Mouse (Mus musculus) heart, adult 8-10 months (tissue): ENCODE data around the gene Lyrm9. TPM values are rescaled to one million over a fixed set of nuclear protein-coding genes. Genes with fewer than 3 reads are reported as not detected.

Source experiments
- DNase-seq: peaks from one replicate; pipeline ENCODE4 v3.0.0; 2022; ENCODE audit warnings: low spot score
- total RNA-seq, 4 experiments: library from RNA; stranded (reverse); gene quantifications; 2 replicates each; pipeline ENCODE4 v1.2.4; 2022

Gene Lyrm9
- total RNA-seq, 4 experiments from 2014 or later, result 34.3 to 51.3 (median 39.8) TPM

DNA sequence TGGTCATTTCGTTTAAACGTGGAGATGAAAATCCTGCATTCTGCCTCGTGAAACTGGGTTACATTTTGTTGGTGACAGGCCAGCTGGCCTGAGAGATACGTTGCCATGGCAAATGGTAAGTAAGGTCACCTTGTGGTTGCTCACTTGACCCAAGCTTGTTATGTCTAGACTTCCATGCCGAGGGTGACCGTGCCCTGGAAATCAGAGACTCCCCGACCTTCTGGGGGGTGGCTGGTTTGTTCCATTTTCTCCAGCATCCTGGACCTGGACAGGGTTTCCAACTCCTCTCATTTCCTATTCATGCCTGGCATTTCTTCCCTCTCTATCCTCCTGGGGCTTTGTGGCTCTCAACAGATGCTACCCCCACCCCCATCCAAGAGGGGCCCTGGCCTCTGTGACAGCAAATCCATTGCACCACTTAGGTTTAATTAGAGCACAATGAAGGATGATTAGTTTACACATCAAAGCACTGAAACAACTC, 11.9 kb upstream of the Lyrm9 start:
- DNase-seq, result no peak

DNA sequence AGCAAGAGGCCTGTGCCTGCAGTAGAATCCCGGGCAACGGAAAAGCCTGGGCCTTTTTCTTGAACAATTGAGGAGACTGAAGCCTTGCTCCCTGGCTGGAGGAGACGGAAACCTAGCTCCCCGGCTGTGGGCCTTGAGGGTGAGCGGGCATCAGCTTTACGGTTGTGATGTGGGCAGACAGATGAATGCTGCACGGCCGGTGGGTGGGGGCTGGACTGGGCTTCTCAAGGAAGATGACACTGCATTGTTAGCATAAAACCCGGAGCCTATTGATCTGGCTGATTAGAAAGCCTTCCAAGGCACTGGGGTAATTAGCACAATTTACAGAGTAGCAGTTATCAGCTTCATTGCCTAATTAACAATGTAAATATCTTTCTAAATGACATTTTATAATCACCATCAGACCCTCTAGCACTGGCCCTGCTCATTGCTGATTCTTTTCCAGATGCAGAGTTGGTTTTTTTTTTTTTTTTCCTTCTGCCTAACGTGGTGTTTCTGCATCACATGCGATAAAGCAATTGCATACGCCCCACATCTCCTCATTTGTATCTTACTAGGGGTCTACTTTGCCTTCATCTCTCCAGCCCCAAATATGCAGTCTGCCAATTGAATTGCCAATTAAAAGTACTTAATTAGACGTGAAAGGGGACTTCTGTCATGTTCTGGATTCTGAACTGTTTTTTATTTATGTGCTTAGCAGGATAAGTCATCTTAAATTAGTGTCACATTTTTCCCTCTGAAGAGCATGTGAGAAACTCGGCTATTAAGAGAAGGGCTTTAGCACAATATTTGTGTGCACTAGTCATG, 10.2 kb upstream of the Lyrm9 start:
- no peak for DNase-seq

DNA sequence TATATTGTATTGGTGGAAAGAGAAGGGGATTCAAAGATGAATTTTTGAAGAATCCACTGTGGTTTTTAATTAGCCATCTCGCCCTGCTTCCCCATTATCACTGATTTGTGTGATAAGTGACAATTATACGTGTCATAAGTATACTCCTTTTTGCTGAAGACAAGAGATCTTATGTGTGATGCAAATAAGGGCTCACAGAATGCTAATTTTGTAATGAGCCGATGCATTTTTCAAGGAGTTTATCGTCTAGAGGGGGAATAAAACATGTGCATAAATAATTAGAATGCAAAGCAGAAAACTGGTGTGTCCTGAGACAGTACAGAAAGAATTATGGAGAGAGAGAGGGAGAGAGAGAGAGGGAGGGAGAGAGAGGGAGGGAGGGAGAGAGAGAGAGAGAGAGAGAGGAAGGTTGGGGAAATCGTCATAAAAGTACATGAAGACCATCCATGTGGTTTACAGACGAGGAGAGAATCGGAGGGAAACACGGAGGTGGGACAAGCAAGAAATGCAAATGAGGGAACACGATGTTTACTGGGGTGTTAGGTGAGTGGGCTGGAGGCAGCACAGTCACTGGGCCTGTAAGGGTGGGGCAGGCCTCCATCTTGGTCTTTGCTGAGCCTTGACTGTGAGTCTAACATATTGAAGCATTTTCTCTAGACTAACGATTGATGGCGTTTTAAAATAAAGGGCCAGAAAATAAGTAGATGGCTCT, 8.9 kb upstream of the Lyrm9 start:
- no peak for DNase-seq

DNA sequence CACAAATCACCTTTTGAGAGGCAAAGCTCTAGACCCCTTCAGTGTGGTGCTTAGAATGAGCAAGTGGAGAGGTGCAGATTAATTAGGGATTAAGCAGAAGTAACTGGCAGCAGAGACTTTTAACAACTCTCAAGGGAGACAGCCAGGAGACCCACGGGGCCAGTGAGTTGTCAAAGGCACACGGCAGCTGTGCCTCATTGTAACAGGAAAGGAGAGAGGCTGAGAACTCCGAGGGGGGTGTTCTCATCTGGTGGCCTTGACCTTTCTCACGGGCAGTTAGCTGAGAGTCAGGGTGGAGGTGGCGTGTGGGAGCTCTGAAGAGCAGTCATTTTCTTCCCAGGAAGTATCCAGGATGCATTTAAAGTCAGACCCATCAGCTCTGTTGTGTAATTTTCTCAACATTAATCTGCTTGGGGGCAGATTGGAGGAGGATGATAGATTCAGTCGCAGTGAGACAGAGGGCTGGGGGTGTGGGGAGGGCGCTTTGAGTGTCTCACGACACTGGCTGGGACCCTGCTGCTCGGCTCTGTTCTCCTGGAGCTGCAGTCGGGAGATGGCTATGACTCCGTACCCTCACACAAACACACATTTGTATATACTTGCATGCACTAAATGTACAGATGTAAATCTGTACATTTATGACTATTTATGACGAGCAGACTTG, 5.9 kb upstream of the Lyrm9 start:
- no peak for DNase-seq

DNA sequence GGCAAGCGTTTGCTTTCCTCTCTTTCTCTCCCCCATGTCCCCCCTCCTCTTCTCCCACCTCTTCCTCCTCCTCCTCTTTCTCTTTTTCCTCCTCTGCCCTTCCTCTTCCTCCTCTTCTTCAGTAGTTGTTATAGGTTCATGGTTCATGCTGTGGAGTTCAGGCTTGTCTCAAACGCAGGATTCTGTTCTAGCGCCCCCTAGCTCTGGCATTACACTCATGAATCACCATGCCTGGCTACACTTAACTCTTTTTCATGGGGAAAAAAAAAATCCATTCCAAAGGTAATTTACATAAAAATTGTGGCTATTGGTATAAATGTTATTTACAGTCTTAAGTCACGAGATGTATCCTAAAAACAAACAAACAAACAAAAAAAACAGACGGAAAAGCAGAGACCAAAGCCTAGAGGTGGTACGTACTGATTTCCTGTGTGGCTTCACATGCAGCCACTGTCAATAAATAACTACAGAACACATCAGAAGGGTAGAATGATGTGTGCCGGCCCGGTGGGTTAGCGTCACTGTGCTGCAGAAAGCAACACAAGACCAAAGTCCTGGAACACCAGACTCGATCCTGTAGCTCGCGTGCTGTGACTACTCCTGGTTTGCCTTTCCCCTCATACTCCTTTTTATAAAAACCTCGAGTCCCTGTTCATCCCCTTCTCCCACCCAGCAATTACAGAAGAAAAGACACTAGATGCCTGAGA, 3.4 kb upstream of the Lyrm9 start:
- no peak for DNase-seq

DNA sequence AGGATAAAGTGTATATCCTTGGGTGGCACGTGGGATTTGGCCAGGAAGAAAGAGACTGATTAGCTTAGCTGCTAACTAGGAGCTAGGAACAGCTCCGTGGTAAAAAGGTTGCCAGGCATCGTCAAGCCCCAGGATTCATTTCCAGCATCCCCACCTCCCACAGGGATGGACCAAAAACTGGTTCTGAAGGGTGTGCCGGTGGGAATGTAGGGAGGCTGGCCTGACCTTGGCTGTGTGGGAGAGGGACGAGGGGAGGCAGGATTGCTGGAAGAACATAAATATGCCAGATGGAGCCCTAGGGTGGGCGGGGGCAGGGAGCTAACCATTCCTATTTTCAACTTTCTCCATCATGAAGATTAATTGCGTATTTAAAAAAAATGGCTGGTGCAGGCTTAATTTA, 1.2 kb downstream of the Lyrm9 start:
- no peak for DNase-seq

DNA sequence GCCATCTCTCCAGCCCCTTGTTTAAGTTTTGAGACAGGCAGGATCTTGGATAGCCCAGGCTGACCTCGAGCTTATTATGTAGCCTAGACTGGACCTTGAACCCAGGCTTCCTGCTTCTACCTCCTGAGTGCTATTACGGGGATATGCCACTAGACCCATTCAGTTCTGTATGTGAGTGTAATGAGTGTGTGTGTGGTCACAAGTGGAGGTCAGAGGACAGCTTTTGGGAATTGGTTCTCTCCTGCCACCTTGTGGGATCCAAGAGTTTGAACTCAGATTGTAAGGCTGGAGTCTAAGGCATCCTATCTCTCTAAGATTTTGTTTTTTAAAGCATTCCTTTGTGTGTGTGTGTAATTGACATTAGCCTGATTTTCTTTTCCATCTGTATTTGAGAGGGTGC, 2.0 kb downstream of the Lyrm9 start:
- no peak for DNase-seq

DNA sequence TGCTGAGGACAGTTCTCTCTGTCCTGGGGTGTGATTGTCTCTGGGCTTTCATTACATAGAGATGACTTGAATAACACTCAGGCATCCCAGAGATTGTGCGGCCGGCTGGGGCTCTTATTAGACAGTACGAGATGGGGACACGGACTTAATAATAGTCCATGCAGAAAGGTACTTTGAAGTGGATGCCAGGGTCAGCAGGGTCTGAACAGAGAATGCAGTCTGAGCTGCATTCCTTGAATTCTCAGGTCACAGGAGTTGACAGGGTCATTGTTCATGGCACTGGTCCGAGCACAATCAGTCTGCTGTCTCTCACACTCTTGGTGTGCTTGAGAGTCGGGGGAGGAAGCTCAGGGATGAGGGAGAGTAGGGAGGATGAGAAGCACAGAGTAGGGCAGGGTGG, 3.0 kb downstream of the Lyrm9 start:
- DNase-seq, result no peak

DNA sequence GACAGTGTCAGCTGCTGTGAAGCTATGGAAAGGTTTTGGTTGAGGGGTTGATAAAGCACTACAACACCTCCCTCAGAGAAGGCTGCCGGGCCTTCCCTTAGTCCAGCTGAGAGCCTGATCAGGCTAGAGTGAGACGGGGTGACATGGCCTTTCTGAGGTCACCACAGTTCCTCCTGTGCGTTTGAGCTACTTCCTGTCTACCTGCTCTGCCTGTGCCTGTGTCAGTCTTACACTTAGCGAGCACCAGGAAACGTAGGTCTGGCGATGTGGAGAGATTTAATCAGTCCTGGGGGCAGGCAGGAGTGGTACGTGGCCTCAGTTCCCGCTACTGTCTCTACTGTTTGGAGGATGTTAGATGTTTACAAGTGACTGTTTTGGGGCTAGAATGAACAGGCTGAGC, 3.8 kb downstream of the Lyrm9 start:
- no peak for DNase-seq

DNA sequence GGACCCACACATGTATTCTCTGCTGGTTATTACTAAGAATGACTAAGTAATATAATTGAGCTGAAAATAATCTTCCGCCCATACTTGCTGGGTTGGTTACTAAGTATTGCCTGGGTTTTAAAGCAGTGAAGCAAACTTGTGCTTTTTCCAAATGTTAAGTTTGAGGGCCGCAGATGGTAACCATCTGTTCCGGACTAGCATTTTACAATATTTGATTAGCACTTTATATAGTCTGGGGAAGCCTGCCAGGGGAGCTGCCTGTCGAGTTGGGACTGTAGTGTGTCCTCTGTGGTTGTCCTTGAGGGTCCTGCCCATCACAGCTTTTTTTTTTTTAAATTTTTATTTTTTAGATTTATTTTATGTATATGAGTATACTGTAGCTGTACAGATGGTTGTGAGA, 5.3 kb downstream of the Lyrm9 start:
- DNase-seq, result no peak

DNA sequence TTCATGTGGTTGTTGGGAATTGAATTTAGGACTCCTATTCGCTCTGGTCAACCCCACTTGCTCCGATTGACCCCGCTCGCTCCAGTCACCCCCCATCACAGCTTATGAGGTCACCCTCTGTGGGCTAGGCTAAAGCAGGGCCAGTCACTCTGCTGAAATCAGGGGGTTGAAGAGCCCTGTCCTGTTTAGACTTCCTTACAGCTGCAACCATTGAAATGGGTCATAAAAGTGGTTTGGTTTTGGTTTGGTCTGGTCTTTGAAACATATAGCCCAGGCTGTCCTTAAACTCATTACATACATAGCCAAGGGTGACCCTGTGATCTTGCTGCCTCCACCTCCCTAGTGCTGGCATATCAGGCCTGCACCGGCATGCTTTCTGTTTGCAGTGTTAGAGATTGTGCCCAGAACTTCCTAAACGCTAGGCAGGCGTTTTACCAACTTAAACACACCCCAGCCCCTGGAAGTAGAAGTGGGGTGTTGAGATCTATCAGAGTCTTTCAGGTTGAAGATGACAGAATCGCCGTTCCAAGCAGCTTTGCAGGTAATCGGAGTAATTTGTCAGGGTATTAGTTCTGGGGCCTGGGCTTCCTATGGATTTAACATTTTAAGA, 5.8 kb downstream of the Lyrm9 start:
- DNase-seq, result no peak

DNA sequence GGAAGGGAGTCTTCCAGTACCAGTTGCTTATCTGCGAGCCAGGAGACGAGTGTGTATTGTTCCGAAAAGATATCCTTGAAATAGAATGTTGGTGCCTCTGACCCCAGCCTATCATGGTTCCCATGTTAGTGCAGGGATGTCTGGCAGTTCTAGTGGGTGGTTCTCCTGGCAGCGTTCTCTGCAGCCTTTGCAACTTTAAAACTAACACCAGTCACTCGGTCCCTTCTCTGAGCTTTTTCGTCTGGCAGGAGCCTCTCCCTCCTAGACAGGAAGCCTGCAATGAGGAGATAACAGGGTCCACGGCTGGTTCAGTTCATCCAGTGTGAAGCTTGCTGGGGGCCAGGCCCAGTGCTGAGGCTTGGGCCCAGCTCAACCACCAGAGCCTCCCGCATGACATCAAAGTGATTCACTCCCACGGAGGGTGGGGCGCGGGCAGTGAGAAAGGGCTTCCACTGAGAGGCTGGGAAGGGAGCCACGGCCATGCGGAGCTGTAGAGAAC, 6.5 kb downstream of the Lyrm9 start:
- peak; percentile 61 for DNase-seq

DNA sequence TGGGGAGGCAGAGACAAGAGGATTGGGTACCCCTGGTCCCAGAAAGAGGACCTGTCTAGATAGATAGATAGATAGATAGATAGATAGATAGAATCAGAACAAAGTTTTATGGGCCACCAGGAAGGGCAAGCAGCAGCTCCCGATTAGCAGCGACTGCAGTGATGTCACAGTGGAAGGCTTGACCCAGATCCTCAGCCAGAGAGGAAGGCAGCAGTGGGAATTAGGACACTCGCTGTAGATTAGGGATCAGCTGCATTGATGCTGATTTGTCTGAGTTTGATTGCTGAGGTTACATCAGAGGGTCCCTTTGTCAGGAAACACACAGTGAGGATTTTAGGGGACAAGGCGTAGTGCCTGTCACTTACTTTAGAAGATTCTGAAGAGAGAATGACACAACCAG, 10.1 kb downstream of the Lyrm9 start:
- DNase-seq, result no peak

DNA sequence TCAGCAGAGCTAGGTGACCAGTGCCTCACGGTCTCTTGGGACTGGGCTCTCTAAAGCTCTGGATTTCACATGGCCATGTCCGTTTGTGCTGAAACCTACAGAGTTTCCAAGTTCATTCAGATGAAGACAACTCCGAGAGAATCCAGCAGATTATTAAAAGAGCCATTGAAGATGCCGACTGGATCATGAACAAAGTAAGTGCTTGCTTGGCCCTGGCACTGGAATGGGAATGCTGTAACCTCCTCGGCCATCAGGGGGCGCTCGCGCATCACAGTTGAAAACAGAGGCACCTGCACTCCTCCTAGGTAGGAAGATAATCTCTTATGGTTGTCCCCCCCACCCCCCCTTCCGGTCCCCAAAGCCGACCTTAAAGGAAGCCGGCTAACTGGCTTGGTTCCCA, 11.6 kb downstream of the Lyrm9 start:
- peak; percentile 53 for DNase-seq

DNA sequence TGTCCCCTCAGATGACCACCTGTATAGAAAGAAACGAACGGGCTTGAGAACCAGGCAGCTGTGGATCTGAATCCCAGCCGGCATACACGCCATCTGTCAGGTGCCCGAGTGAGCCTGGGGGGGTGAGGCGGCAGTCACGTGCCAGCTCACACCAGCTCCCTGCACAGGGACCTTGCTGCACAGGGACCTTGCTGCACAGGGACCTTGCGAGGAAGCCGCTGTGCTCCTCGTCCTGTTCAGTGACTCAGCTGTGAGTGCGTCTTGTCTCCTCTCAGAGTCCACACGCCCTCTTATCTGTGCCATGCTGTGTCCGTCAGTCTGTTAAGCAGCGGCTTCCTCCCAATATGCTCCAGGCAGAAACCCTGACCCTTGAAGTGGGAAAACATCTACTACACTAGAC, 13.1 kb downstream of the Lyrm9 start:
- no peak for DNase-seq

DNA sequence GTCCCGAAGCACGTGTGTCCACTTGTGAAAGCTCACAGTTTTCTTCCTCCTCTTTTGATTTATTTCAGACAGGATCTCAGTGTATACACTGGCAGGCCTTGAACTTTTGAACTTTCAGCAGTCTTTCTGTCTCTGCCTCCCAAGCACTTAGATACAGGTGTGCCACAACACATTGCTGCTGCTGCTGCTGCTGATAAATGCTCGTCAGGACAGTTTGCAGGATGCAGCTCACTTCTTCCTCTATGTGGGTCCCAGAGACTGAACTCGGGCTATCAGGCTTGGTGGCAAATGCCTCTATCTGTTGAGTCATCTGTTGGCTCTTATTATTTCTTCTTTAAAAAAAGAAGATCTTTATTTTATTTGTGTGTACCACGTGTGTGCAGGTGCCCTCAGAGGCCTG, 13.8 kb downstream of the Lyrm9 start:
- DNase-seq, result no peak

DNA sequence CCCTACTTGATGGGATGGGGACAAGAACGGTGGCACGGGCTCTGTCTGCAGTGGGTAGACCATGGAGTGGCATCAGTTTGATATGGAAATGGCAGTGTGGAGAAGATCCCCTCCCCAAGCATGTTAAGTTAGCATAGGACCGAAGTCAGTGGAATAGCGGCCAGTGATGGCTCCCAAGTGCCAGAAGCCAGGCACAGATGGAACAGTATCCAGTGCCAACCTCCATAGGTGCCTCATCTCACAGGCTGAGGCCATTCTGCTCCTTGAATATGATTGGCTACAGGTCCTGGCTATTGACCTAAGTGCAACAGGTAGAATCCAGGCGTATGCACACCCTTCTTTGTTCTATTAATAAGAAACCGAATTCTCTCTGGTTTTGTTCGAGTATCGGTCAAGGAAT, 15.6 kb downstream of the Lyrm9 start:
- DNase-seq, result no peak

DNA sequence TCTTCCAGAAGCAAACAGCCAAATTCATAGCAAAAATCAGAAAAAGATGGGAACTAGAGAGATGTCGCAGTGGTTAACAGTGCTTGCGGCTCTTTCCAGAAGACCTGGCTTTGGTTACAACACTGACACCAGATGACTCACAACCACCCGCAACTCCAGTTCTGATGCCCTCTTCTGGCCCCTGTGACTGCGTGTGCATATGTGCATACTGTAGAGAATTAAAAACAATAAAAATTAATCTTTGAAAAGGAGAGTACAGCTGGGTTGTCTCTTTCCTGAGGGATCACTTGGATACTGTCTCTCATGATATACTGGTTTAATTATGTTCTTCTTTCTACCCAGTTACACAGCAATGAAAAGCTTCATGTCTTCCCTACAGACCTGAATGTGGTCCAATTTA, 20.2 kb downstream of the Lyrm9 start:
- no peak for DNase-seq

DNA sequence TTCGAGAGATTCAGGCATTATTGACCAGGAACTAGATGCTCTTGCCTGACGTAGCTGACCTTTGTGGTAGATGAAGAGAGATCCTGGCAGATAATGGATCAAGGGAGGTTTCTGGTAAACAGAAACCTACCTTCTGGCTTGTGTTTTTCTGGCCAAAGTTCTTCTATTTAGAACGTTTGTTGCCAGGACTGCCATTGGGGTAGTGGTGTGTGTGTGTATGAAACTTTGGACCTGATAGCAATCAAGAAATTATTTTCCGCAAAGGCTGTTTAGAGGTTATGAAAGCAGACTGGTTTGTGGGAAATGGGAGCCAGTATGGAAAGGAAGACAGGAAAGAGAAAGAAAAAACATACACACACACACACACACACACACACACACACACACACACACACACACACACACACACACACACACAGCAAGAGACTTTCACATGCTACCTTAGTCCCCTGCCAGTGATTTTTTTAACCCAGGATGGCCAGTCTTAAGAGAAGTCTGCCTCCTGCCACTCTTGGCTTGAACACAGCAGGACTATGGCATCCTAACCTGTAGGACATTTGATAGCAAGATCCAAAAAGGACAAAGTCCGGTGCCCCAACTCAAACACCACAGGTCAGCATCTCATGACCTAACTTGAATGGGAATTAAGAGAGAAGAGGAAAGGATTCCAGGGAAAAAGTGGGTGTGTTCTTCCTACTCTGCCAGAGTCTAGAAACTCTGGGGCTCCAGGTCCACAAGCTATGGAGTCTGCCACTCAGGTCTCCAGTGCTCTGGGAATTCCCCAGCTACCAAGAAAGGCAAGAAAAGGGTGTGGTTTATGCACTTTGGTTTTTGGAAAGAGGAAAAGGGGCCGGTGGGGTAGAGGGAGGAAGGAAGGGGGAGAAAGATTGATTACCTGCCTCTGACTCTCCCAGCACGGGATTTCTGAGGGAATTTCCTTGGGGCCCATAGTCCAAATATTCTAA, 21.8 kb downstream of the Lyrm9 start:
- DNase-seq, result no peak

DNA sequence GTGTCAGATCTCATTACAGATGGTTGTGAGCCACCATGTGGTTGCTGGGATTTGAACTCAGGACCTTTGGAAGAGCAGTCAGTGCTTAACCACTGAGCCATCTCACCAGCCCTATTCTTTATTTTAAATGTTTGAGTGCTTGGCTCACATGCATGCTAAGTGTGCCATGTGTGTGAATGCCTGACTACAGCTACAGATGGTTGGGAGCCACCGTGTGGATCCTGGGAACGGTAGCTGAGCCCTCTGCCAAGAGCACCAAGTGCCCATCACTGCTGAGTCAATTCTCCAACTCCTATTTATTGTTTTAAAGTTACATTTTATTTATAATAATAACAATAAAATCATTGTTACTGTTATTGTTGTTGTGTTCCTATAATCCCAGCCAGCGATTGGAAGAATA, 23.5 kb downstream of the Lyrm9 start:
- no peak for DNase-seq
